Mouse (Mus musculus): ENCODE measurements at regions not wholly inside any gene's neighbourhood (a gene's known extent, or its start where the extent isn't known, plus 50 kb on each side); places are given as distances from the start of the nearest gene placed in this dataset.

DNA sequence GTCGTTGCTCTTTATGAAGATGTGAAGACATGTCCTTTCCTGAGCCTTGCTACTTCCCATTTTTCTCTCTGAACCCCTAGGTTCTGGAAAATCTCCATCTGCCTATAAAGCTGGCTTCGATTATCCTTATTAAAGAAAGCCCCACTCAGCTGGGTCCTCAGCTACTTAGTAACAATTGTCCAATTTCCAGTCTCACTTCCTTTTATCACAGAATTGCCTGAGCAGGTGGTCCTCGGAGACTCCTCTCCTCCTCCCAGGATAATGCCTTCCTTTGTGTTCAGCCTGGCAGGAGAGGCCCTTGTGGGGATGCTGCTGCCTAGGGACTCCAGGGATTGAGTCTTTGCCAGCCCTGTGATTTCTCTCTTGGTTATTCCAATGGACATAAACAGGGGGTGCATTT is 385.5 kb downstream of the Insc start:
- TF ChIP-seq GABPA (IDR thresholded peaks at IDR 0.05; ENCODE audit: insufficient replicate concordance, low read depth, low read length) (no peak), USF1 (IDR thresholded peaks at IDR 0.05; ENCODE audit: low read depth, low read length) (no peak), RAD21 (IDR thresholded peaks at IDR 0.05; ENCODE audit: low read depth, low read length) (no peak), JUND (conservative IDR thresholded peaks at IDR 0.05; ENCODE audit: low read depth, low read length) (no peak), RCOR1 (conservative IDR thresholded peaks at IDR 0.05; ENCODE audit: low read depth, low read length) (no peak), MAZ (IDR thresholded peaks at IDR 0.05; ENCODE audit: low read depth, low read length) (no peak), ZNF384 (IDR thresholded peaks at IDR 0.05; ENCODE audit: low read depth, low read length) (no peak), POLR2A (IDR thresholded peaks at IDR 0.05; ENCODE audit: low read depth, low read length) (no peak), SMC3 (IDR thresholded peaks at IDR 0.05; ENCODE audit: low read depth, low read length) (no peak), IRF4 (IDR thresholded peaks at IDR 0.05; ENCODE audit: low read depth, low read length) (no peak), KAT2A (IDR thresholded peaks at IDR 0.05; ENCODE audit: insufficient replicate concordance, low read length) (no peak), ELF1 (IDR thresholded peaks at IDR 0.05; ENCODE audit: low read depth, low read length) (no peak), POLR2AphosphoS2 (IDR thresholded peaks at IDR 0.05; ENCODE audit: low read depth, low read length) (no peak)
- H3K4me1 ChIP-seq (ENCODE audit: control insufficient read depth in 1 of 2, insufficient read depth in 2 of 2): no peaks in the 10 kb centered on the region
- in situ Hi-C loops (cut with MboI; ENCODE audit: low pct_ligation_motif_present, low pct_unique_long_range_greater_than_20kb, low sequenced_read_pairs) (no loop called here), dilution Hi-C loops (cut with MboI; ENCODE audit: extremely low pct_ligation_motif_present, extremely low pct_unique_long_range_greater_than_20kb, low sequenced_read_pairs) (no loop called here)
- H3K9ac ChIP-seq (ENCODE audit: insufficient read depth, low read depth): no peak overlapping the region
- H3K27ac ChIP-seq (ENCODE audit: insufficient read depth, low read depth): no peak overlapping the region
- H3K4me3 ChIP-seq (replicated peaks in 1 of 3; ENCODE audit: low read depth in 2 of 3, low read length in 2 of 3, poor library complexity in 1 of 3): no peak overlapping the region
- H3K36me3 ChIP-seq (replicated peaks in 1 of 2; ENCODE audit: control insufficient read depth in 1 of 2, insufficient read depth in 1 of 2, low read length in 1 of 2): no peaks in the 10 kb centered on the region
- no peaks in the 10 kb centered on the region for H3K9me3 ChIP-seq (replicated peaks; ENCODE audit: low read length)
- H3K79me2 ChIP-seq (replicated peaks; ENCODE audit: control insufficient read depth, extremely low read depth, insufficient read depth, poor library complexity, severe bottlenecking): no peaks in the 10 kb centered on the region
- no peak for DNase-seq (ENCODE audit: extremely low read depth)
- H3K27me3 ChIP-seq (replicated peaks): peaks cover 4% of the 10 kb centered on the region
- H3K4me2 ChIP-seq (ENCODE audit: insufficient read depth, low read depth, poor library complexity, severe bottlenecking): no peak overlapping the region

DNA sequence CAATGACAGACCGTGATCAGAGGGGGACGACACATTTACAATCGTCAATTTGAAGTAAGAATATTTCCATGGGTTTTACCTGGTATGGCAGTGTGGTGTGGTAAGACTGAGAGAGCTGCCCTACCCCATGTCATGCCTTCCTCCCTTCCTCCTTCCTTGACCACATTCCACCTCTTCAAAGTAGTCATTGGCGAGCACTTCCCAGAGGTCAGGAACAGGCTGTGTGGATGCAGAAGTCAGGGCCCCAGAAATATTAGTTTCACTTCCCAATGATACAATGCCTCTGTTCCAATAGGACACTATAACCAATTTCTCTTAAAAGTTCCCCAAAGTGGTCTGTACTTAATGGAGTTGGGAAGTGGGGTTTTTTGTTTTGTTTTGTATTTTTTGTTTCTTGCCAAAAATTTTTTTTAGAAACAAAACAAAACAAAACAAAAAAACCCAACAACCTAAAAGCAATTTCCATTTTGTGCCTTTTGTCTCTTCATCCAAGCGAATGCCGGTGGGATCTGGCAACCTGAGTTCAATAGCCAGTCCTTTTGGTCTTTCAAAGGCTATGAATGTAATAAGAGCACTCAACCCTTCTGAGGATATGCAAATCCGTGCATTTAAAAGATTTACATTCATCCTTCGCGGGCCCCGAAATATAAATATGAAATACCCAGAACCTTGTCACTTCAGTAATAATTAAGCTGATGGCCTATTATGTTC is 387.9 kb downstream of the Insc start:
- dilution Hi-C loops (cut with MboI; ENCODE audit: extremely low pct_ligation_motif_present, extremely low pct_unique_long_range_greater_than_20kb, low sequenced_read_pairs): no loop called here
- Histone ChIP-seq H3K9me3 (replicated peaks; ENCODE audit: low read length) (no peaks in the 10 kb centered on the region), H3K9ac (ENCODE audit: insufficient read depth, low read depth) (no peak overlapping the region), H3K27me3 (replicated peaks) (peaks cover 4% of the 10 kb centered on the region), H3K79me2 (replicated peaks; ENCODE audit: control insufficient read depth, extremely low read depth, insufficient read depth, poor library complexity, severe bottlenecking) (no peaks in the 10 kb centered on the region), H3K4me1 (ENCODE audit: control insufficient read depth in 1 of 2, insufficient read depth in 2 of 2) (no peaks in the 10 kb centered on the region), H3K4me3 (replicated peaks in 1 of 3; ENCODE audit: low read depth in 2 of 3, low read length in 2 of 3, poor library complexity in 1 of 3) (no peak overlapping the region), H3K36me3 (replicated peaks in 1 of 2; ENCODE audit: control insufficient read depth in 1 of 2, insufficient read depth in 1 of 2, low read length in 1 of 2) (no peaks in the 10 kb centered on the region), H3K4me2 (ENCODE audit: insufficient read depth, low read depth, poor library complexity, severe bottlenecking) (no peak overlapping the region), H3K27ac (ENCODE audit: insufficient read depth, low read depth) (no peak overlapping the region)
- no peak for TF ChIP-seq JUND (conservative IDR thresholded peaks at IDR 0.05; ENCODE audit: low read depth, low read length)
- no peak for TF ChIP-seq MAZ (IDR thresholded peaks at IDR 0.05; ENCODE audit: low read depth, low read length)
- TF ChIP-seq SMC3 (IDR thresholded peaks at IDR 0.05; ENCODE audit: low read depth, low read length): no peak
- no peak for TF ChIP-seq CTCF (conservative IDR thresholded peaks at IDR 0.05 in 1 of 2, IDR thresholded peaks at IDR 0.05 in 1 of 2; ENCODE audit: low read depth in 2 of 2, low read length in 2 of 2)
- TF ChIP-seq BHLHE40 (IDR thresholded peaks at IDR 0.05; ENCODE audit: low read depth, low read length): no peak
- TF ChIP-seq MXI1 (IDR thresholded peaks at IDR 0.05; ENCODE audit: low read depth, low read length): no peak
- TF ChIP-seq NRF1 (IDR thresholded peaks at IDR 0.05; ENCODE audit: low read depth, low read length): no peak
- no peak for TF ChIP-seq TCF12 (IDR thresholded peaks at IDR 0.05; ENCODE audit: low read depth, low read length)
- no peak for TF ChIP-seq E2F4 (IDR thresholded peaks at IDR 0.05; ENCODE audit: insufficient replicate concordance, low read depth, low read length)
- no peak for TF ChIP-seq KAT2A (IDR thresholded peaks at IDR 0.05; ENCODE audit: insufficient replicate concordance, low read length)
- in situ Hi-C loops (cut with MboI; ENCODE audit: low pct_ligation_motif_present, low pct_unique_long_range_greater_than_20kb, low sequenced_read_pairs): no loop called here
- DNase-seq (ENCODE audit: extremely low read depth): no peak

All from CH12.LX (cell line).